Mouse (Mus musculus) MEL-GATA-1-ER (cell line): ENCODE data around the gene Ercc8.

Experiments used
- DNase-seq: peaks from one replicate; pipeline ENCODE4 v3.0.0-alpha.2; 2012; ENCODE audit warnings: low read depth; ENCODE audit errors: extremely low read depth

The Ercc8 gene

DNA sequence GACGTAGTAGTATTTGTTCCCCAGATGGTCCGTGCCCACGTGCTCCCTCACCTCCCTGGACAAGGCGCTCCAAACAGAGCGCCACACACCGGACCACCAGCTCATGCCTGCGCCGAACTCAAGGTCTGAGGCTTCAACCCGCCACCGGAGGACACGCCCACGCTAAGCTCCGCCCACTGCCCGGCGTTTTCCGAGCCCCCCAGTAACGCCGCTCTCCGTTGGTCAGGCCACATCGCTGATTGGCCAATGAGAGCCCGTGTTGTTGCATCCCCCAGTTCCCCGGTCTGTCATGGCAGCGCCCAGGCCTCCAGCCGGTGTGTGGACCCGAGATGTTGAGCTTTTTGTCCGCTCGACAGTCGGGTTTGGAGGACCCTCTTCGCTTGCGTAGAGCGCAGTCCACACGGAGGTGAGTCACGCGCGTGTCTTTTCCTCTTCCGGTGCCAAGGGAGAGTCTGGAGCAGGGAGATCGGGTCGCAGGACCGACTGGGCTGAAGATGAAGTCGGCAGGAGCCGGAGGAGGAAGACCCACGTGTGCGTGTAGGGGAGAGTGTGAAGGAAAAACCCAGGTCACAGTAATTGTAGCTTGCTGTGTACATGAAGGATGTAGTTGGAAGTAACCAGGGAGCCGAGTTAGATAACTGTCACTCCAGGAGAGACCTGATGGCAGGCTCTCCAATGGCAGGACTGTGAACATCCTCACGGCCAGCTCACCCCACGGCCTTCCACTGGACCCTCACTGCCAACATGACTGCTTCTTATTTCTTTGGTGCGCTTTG is at the start of gene Ercc8, which contains the start of gene Ndufaf2:
Gene Ercc8 (plus strand): TSS at position 267 of the 776 bp plus-strand sequence.
Gene Ndufaf2 (minus strand): TSS at position 159 of the 776 bp plus-strand sequence.
- peak; percentile 79 for DNase-seq

DNA sequence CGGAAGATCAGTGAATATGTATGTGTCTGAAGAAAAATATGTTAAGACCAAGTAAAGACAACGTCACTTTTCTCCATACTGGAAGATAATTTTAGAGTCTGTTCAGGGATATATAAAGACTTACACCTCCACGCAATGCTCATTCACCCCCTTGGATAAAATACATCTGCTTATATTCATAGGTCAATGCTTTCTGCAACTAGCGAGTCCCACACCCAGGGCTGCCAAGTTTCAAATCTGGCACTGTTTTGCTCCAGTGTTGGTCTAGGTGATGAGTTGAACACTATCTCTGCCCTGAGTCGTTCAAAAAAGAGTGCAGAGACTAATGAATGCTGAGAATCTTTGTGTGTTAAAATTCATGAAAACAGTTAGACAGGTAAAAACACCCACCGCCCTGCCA is 47.6 kb upstream of the Ercc8 start:
- no peak for DNase-seq

DNA sequence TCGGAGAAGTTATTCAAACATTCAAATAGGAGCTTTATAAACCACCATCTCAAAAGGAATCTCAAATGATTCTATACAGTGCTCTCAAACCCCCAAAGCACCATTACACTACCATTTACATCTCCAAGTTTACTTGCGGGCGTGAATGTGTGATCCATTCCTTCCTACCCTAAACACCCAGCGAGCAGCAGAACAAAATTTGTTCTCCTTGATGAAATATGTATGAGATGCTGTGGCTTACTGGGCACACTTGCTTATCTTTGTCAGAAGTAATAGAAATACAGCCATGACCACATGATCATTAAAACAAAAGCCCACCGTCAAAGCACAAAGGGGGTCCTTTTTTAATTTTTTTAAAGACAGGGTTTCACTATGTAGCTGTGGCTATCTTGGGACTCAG is 45.0 kb upstream of the Ercc8 start:
- no peak for DNase-seq

DNA sequence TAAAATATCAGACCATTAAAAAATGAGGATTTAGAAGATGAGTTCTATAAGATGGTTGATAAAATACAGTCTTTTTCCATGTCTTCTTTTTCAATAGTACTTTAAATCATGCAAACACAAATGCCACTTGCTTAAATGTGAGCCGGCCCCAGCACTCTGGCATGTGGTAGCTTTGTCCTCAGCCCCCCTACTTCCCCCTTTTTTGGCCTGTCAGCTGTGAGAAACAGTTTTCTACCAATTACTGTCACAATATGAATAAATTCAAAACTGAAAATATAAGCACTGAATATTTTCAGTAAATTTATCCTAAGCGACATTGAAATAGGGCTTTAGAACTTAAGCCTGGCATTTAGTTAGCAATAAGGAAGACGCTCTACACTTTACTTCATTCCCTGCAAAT is 44.3 kb upstream of the Ercc8 start:
- DNase-seq = no peak

DNA sequence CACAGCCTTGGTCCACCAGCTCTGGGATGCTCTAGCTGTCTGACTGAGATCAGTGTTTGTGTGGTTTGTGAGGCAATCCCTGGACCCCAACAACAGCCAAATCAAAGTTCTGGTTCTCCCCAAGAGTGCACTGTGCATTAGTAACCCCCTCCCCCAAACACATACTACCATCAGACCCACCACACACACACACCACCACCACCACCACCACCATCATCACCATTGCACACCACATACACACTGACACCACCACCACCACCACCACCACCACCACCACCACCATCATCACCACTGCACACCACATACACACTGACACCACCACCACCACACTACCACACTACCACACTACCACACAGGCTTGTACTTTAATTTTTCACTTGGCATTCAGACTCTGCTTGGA is 40.9 kb upstream of the Ercc8 start:
- no peak for DNase-seq

DNA sequence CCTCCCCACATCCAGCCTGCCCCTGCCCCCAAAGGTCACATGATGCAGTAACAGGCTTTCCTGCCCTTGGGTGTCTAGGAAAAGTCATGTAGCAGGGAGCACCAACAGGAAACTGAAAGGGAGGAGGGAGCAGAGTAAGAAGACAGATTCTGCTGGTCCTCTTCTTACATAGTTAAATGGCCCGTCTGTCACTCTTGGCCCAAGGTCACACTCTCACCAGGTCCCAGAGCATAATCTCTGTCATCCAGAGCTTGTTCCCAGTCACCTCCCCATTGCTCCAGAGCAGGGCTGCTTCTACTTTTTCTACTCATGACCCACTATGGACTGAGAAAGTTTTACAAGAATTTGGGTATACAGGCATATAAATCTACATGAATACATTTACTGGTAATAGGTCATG is 40.3 kb upstream of the Ercc8 start:
- no peak for DNase-seq

DNA sequence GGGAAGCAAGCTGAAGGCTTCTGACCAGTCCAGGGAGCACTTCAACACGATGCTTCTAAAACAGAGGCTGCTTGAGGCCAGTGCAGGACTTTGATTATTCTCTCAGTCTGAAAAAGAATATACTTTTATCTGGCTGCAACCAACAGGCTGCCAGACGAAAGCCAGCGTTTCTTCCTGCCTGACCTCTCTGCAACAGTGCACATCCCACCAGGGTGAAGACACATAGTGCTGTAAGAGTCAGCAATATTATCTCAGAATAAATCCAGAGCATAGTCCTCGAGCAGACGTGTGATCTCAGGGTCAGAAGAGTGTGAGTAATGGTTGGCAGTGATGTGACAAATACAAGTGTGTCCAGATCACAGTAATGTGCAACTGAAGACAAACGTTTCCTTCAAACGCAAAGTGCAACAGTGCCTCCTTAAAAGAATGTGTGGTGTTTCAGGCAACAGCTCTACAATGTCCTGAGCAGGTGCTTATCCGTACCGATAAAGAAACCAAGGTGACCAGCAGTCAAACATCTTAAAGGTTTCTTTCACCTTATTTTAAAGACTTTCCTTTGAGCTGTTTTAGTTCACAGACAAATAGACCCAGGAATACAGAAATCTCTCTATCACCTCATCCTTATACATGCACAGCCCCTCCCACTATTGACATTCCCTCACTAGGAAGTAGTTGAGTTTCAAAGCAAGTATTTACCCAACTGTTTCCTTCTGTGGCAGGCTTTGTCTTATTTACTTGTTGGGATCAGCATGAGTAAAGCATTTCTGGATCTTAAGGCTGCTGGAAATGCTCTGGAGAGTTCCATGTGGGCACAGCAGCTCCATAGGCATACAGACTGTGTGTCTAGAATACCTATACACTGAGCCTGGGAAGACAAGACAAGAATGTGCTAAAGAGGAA is 38.9 kb upstream of the Ercc8 start:
- no peak for DNase-seq

DNA sequence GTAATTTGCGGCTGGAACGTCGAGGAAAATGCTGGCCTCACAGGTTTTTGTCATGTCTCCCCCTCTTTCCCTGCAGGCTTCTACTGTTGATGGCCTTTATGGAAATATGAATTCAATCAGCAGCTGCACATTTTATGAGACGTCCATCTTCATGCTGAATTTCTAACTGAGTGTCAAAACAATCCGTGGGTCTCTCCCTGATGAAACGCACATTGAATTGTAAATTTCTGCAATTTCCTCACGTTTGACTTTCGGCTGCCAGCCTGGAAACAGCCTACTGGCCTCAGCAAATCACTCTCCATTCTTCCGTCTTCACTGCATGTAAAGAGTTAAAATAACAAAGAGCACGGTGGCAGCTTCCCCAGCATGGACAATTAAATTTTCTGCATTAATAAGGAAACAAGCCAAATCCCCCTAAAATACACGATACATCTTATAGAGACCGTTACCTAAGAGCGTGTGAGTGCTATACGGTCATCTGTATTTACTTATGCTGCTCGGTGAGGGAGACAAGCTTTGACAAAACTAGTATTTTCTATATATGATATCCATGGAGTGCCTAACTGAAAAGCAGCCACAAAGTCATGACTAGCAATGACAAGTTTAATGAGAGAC is 35.3 kb upstream of the Ercc8 start:
- no peak for DNase-seq

DNA sequence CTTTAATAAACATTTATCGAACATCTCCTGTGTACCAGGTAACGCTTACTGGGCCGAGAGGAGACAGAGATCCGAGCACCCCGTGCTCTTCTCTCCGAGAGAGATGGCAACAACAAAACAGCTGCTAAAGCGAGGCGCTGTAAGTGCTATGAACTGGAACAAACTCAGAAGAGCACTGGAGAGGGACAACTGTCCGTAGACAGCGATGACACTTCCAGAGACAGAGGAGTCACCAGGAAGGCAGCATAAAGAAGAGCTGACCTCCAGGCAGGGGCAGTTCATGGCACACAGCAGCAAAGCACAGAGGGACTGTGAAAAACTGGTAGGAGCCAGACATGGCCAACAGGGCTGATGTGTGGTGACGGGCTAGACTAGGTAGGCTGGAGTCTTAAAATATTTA is 34.4 kb upstream of the Ercc8 start:
- no peak for DNase-seq

DNA sequence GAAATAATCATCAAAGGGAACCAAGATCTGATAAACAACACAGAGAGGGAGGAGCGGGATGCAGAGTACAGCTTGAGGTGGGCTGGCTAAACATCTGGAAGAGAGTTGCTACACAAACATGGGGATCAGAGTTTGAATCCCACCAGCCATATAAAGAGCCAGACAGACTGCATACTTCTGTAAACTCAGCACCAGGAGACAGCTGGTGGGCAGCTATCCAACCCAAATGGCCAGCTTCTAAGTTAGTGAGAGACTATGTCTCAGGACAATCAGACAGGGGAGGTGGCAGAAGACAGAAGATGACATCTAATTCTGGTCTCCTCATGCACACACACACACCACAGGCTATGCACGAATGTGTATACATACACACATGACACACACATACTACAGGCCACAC is 32.3 kb upstream of the Ercc8 start:
- no peak for DNase-seq

DNA sequence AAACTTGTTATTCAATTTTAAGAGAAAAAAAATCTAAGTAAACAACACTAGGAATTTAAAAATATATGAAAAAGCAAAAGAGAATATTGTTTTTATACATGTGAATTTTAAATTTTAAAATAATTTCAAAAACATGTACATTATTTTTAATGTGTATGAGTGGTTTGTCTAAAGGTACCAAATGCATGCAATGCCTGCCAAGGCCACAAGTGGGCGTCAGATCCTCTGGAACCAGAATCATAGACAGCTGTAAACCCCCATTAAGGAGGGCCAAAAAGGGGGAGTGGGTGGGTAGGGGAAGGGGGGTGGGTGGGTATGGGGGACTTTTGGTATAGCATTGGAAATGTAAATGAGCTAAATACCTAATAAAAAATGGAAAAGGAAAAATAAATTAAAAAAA is 31.4 kb upstream of the Ercc8 start:
- peak; percentile 10 for DNase-seq

DNA sequence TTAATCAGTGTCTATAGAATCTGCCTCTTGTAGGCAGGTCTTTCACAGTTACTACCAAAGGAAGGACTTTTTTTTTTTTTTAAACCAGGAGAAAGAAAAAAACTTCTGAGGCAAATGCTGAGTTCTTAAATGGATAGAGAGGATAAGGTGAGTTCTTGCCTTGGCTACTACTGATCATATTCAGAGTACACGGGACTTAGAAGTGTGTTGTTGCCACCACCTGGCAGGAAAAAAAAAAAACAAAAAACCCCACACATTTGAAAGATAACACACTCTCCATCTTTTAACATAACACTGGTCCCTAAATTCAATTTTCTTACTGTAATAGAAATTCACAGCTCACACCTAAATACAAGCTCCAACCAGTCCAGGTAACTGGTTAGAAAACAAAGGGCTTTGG is 30.6 kb upstream of the Ercc8 start:
- DNase-seq = no peak

DNA sequence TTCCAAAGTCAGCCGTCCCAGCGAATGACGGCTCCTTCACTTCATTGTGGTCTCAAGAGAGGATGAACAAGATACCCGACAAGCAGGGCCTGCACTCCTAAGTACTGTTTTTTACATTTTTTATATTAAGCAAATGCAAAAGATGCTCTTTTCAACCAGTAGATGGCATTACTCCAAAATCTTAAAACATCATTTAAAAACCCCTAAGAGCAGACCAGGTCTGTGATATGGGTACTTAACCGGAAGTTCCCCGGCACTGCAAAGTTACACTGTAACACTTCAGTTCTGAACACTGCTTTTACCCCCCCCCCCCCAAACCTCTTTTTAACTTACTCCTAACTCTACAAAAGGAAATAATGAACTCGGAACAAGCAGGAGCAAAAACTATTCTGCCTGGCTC is 29.5 kb upstream of the Ercc8 start:
- no peak for DNase-seq

DNA sequence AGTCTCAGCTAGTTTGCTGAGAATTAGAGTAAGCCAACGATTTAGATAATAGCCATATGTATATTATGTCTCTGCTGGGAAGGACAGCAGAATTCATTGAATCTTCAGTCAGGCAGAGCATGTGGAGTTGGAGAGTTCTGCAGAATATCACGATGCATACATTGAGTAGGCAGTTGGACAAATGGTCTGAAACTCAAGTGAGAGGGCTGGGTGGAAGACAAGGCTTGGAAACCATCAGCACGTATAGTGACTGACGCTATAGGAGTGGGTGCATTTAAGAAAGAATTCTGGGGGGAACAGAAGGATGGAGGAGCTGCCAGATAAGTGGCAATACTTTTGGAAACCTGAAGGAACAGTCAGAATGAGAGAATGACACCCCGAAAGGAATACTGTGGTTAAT is 27.8 kb upstream of the Ercc8 start:
- DNase-seq = no peak

DNA sequence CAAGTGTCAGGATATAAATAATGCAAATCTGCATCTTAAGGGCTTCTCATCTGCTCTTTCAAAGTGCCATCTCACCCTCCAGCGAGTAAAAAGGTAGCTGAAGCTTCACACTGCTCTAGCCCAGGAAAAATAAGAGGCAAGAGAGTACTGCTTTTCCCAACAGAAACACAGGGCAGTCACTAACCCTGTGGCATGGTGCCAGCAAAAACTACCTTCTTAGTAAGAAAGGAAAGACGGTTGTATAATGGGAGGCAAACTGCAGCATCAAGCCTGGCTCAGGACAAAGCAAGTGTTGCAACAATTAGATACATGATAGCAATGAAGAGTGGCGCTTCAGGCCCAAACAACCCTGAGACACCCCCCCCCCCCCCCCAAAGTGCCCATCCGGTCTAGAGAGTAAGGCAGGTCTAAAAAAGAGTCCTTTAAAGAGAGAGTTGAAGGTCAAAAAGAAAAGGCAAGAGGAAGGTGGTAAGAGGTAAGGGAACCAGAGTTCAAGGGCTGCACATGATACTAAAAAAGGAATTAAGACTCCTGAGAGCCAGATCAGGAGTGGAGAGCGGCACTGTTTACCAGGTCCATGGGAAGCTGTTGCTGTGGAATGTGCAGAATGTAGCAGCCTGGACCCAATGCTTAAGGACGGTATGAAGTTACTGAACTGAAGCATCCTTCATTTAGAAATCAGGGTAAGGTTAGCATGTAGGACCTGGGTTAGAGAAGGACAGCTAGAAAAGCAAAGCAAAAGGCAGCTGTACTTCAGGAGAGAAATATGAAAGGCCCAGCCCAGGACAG is 26.3 kb upstream of the Ercc8 start:
- DNase-seq = no peak

DNA sequence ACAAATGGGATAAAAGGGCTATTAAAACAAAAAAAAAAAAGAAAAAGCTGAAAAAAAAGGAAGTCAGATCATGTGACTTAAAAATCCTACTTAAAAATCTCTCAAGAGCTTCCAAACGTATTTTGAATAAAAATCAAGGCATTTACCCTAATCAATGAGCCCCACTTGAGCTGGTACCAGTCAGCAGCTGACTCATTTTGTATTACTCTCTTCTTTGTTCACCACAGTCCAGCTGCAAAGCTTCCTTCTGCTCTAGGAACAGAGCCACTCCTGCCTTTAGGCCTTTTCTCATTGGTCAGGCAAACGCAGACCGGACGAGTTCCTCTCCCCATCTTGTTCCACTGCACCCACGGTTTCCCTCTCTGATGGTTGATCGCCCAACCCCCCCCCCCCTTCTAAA is 22.9 kb upstream of the Ercc8 start:
- no peak for DNase-seq

DNA sequence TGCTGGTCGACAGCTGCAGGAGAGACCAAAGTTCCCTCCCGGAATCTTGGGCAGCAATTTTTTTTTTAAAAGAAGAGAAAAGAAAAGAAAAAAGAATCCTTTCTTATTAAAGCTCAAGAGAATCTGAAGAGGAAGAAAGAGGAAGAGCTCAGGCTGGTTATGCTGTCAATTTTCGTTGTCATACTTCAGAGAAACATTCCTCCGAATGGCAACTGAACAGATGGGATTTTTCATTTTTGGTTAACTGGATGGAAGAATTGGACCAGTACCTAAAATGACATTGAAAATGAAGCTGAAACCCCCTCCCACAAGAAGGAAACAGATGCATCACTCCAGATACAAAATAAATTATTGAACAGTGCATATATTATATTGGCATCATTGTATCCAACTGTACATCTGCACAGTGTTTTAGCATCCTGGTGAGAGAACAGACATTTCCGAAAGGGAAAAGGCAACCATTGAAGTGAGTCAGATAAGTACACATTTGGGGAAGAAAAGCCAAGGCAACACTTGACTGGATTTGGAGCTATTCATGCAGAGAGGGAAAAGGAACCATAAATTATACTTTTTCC is 20.0 kb upstream of the Ercc8 start:
- no peak for DNase-seq

DNA sequence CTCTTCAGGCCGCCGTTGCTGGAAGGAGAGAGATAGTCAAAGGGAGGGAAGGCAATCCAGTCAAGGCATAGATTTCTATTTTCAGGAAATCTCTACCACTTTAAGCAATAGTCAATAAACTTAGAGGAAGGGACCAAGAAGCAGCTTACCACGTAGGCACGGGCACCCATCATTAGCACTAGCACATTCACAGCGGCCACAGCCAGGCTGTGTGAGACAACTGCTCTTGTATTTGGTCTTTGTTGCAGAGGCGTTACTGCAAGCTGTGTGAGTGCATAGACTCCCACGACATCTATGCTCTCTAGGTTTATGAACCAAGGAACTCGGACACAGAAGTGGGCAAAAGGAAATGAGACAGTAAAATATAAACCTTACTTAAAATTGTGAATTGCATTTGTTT is 14.4 kb upstream of the Ercc8 start:
- DNase-seq = no peak

DNA sequence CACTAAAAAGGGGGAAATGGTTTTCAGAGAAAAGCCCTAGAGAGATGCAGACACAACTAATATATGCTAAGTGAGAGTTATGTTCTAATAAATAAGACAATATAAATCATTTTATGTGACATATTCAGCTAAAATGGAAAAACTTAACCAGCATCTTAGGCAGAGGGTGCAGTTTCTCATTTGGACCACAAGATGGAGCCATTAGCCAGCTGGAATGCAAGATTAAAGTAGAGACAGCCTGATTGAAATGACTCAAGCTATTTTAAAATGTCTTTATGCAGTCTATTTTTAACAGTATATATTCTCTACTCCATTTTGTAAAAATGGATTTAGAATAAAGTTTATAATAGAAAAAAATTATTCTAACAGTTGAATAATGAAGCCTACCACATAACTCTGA is 6.7 kb upstream of the Ercc8 start:
- peak; percentile 38 for DNase-seq

DNA sequence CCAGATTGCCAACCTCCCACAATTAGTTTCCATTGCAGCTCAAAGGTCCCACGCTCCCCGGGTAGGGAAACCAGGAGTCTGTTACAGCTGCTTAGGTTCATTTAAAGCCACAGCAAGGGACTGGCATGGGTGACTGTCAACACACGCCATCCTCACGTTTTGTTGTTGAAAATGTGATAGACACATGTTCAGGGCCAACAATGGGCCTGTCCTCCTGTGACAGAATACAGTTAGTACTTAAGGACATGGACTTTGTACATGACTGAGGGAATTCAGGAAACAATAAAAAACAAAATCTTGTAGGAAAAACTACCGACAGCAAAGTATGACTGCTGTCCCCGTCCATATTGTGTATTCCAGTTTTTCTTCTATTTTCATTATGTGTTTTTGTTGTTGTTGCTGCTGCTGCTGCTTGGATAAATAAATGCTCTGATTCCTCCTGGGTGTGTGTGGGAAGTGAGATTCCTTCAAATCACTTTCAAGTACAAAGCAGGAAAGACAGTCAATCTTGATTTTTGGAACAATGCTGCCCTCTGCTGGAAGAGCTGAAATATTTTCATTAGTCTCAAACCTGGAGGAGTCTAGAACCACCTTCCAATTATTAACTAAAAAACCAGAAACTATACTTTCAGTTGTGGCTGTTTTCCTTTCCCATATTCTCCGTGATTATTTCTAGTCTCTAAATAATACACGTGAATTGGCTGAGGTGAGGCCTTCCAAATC is 5.7 kb upstream of the Ercc8 start:
- peak; percentile 32 for DNase-seq
